In genomic region chr4:34237791-34238190, GRCm38 (mm10) we compare ENCODE assay signal across 22 mouse cellular contexts.
"Had no signal": no experiment of that assay in that cellular context is flagged by ENCODE, and none has a peak within 500 bp of the region (broad histone marks: within the 10 kb centered on the region; RNA-seq: fewer than 3 reads in every experiment).

No protein-coding gene starts in this region.

- H3K27me3 ChIP-seq: kidney, embryonic 15.5 days; limb, embryonic 13.5 days; liver, embryonic 12.5 days; liver, embryonic 15.5 days; lung, embryonic 15.5 days; stomach, embryonic 15.5 days had no signal

- ATAC-seq: liver, embryonic 12.5 days had no signal

- DNase-seq: kidney, adult 8-10 months; kidney, postnatal 10 days; kidney, postnatal 36 days; liver; lung, adult 18-20 months; lung, postnatal 10 days; lung, postnatal 4 days; midbrain, embryonic 14.5 days; right cerebral cortex, adult 18-20 months; right cerebral cortex, postnatal 14 days; right cerebral cortex, postnatal 4 days; spleen, adult 18-20 months; thymus, adult 2 months; thymus, postnatal 14 days; thymus, postnatal 4 days had no signal

- H3K4me1 ChIP-seq: liver, embryonic 12.5 days; liver, embryonic 15.5 days; lung, embryonic 15.5 days; stomach, embryonic 15.5 days had no signal

- H3K4me3 ChIP-seq: kidney, embryonic 15.5 days; limb, embryonic 10.5 days; limb, embryonic 13.5 days; liver, embryonic 12.5 days; liver, embryonic 15.5 days; lung, embryonic 15.5 days; stomach, embryonic 15.5 days had no signal

- H3K27ac ChIP-seq: kidney, embryonic 15.5 days; limb, embryonic 10.5 days; limb, embryonic 13.5 days; liver, embryonic 12.5 days; liver, embryonic 15.5 days; lung, embryonic 15.5 days; stomach, embryonic 15.5 days had no signal
